Mouse (Mus musculus) mesoderm, embryonic 11.5 days (tissue): Measurements from ENCODE around the gene Tbx6.

Source experiments
- DNase-seq: peaks from one replicate; pipeline ENCODE4 v3.0.0-alpha.2; 2012; ENCODE audit warnings: low read depth, low spot score

Tbx6 gene

GRCm38 (mm10) chr7:126815726-126816222 lies 34.5 kb downstream of the Tbx6 start:
- no peak for DNase-seq

DNA sequence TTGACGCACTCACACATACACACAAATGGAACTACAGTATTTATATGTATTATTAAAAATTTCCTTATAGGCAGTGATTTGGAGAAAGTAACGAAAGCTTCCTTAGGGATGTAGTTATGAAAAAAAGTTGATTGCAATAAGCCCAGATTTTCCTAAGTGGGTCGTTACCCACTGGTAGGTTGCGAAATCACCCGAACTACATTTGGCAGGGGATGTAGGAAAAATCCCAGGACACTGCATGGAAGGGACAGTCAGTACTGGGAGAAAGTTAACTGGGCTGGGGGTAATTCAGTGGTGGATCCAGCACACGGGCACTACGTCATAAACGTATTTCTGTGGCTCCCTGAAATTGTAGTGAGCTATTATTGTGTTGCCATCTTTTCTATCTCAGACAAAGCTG lies 35.2 kb downstream of the Tbx6 start:
- DNase-seq, result no peak

- DNase-seq, result no peak
Measured at GRCm38 (mm10) chr7:126817595-126817994, 36.3 kb downstream of the Tbx6 start.

DNA sequence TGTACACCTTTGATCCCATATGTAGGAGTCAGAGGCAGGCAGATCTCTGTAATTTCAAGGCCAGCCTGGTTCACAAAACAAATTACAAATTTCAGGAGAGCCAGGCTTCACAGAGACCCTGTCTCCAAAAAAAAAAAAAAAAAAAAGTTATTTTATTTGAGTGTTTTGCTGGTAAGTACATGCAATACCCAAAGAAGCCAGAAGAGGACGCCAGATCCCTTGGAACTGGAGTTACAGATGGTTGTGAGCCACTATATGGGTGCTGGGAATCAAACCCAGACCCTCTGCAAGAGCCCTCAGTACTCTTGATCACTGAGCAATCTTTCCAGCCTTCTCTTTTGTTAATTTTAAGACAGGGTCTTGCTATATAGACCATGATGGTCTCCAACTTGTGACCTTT lies 37.5 kb downstream of the Tbx6 start:
- DNase-seq, result no peak

- peak; percentile 86 for DNase-seq
Measured at GRCm38 (mm10) chr7:126821835-126822511, 40.7 kb downstream of the Tbx6 start.

DNA sequence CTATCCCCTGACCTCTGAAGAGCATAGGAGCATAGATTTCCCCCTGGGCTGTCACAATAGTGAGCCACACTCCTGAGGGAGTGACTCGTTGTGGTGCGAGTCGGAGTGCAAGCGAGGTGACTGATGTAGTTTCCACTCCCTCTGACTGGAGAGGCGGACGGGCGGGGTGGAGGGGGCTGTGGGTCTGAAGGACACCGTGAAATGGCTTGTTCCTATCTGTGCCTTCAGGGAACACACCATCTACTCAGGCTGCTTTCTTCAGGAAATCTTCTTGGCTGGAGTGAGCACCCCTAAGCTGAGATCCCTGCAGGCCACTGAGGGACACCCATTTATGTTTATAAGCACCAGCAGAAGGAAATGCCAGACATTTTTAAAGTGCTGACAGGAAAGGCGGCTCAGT lies 41.5 kb downstream of the Tbx6 start:
- no peak for DNase-seq

DNA sequence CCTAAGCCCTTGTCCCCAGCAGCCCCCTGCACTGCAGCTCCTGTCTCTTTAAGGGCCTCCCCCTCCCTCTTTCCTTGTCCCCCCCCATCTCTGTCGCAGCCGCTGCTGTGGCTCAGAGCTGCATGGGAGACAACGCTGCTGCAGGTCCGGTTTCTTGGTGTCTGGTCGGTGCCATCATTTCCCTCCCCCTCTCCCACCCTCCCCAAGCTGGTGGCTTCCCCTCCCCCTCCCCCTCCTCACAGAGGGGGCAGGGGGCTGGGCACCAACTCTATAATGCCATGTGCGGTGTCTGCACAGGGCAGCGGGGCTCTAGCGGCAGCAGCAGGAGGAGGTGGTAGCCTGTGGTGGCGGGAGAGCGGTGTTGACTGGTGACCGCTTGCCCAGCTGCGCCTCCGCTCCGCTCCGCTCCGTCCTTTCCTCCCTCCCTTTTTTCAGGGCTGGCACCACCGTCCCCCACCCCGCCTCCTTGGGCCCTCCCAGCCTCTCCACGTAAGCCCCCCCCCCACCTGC lies 42.0 kb downstream of the Tbx6 start:
- DNase-seq, result no peak

- DNase-seq, result no peak
Measured at GRCm38 (mm10) chr7:126823940-126824339, 42.7 kb downstream of the Tbx6 start.

GRCm38 (mm10) chr7:126825403-126825802 lies 44.1 kb downstream of the Tbx6 start:
- no peak for DNase-seq

- no peak for DNase-seq
Measured at GRCm38 (mm10) chr7:126825952-126826351, 44.7 kb downstream of the Tbx6 start.

DNA sequence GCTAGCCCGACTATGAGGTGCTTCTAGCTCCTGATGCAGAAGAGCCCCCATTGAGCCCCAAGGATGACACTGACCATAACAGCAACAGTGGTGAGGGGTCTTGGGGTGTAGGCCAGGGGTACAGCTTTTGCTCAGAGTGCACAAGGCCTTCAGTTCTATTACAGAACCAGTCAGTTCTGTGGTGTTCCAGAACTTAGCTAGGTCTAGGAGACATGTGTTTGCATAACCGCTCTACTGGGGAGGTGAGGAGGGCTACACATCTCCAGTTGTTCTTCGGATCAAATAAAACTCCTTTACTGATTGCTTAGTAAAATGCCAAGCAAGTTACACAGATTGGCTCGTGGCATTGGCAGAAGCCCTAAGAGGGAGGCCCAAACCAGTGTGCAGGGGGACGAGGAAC lies 50.3 kb downstream of the Tbx6 start, which contains the start of gene 4930451I11Rik:
TSS of gene 4930451I11Rik (minus strand) at position 101 of the 400 bp plus-strand sequence.
- no peak for DNase-seq

GRCm38 (mm10) chr7:126832036-126832598 lies 50.8 kb downstream of the Tbx6 start:
- DNase-seq, result peak; percentile 84

- no peak for DNase-seq
Measured at GRCm38 (mm10) chr7:126833294-126833693, 52.0 kb downstream of the Tbx6 start.
